Comparison of ENCODE assay signal across 9 mouse cellular contexts in the genomic region with DNA sequence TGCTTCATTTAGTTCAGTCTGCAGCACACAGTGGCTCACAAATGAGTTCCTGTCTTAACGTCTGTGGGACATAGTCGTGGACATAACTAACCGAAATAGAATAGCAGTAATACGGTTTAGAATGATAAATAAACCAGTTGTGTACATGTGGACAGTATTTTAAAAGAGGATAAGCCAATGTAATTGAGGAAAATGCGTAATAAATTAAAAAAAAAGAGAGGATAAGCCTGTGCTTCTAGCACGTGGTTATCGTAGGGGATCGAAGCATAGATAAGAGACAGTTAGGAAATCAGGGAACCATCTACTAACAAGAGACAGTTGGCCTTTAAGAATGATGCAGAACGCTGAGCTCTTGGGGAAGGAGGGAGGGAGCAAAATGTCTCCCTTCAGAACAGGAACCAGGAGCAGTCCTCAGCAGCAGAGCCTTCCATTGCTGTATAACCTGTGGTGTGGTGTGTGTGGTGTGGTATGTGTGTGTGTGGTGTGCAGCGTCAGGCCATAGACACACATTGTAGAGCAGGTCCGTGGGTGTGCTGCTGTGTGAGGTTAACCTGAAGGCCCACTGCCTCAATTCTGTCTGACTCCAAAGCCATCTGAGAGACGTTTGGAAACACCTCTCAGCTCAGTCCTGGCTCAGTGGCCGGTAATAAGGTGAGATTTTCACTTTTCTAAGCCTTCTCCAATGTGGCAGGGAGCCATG. TPM values are rescaled to one million over a fixed set of nuclear protein-coding genes. Genes with fewer than 3 reads are reported as not detected.
DNase-seq lines count a peak whose midpoint lies in the region; ATAC-seq and TF ChIP-seq lines count a peak whose summit lies in the region.
"Had no signal": no experiment of that assay in that cellular context is flagged by ENCODE, and none has a peak within 500 bp of the region (broad histone marks: within the 10 kb centered on the region; RNA-seq: fewer than 3 reads in every experiment).

No protein-coding gene starts in this region.

- ATAC-seq in hindbrain, embryonic 13.5 days (ENCODE audit: low FRiP score): no peak
- ATAC-seq in midbrain, embryonic 11.5 days (ENCODE audit: low FRiP score): no peak

- H3K27me3 ChIP-seq in heart, embryonic 10.5 days (ENCODE audit: insufficient read depth, poor library complexity, severe bottlenecking): no peaks in the 10 kb centered on the region
- no peaks in the 10 kb centered on the region for H3K27me3 ChIP-seq in MEL (ENCODE audit: control insufficient read depth in 1 of 2, insufficient read depth in 2 of 2, low read length in 2 of 2)
- H3K27me3 ChIP-seq in hindbrain, embryonic 13.5 days: no peaks in the 10 kb centered on the region
- H3K27me3 ChIP-seq in midbrain, embryonic 11.5 days (ENCODE audit: control insufficient read depth, insufficient read depth, low read length): no peaks in the 10 kb centered on the region

- WGBS in heart, embryonic 10.5 days: 44% methylated on average over 13 of the region's 13 CpGs
- WGBS in hindbrain, embryonic 13.5 days: 54% methylated on average over 13 of the region's 13 CpGs
- 61% methylated on average over 13 of the region's 13 CpGs for WGBS in midbrain, embryonic 11.5 days

- TF ChIP-seq EP300 in MEL (IDR thresholded peaks at IDR 0.05; ENCODE audit: low read depth in 1 of 2, low read length in 2 of 2): no peak

- TF ChIP-seq POLR2A in MEL (IDR thresholded peaks at IDR 0.05; ENCODE audit: control insufficient read depth in 1 of 2, insufficient read depth in 1 of 2, low read depth in 1 of 2, low read length in 2 of 2, poor library complexity in 1 of 2): no peak

- DNase-seq in heart, embryonic 10.5 days (ENCODE audit: low spot score): no peak
- DNase-seq in heart, adult 11 months: no peak
- DNase-seq in MEL (ENCODE audit: low read depth, low spot score): peak; percentile 36
- DNase-seq in midbrain, embryonic 11.5 days (ENCODE audit: low spot score, missing footprints): no peak
- no peak for DNase-seq in thymus, postnatal 14 days
- no peak for DNase-seq in layer of hippocampus, postnatal 25 days (ENCODE audit: extremely low spot score in 1 of 2, low spot score in 1 of 2)
- DNase-seq in ovary, postnatal 36 days (ENCODE audit: low spot score): no peak
- DNase-seq: cerebellum, adult 9-10 months had no signal

- peak overlapping the region; percentile 10; the same call in 1 of the 2 replicates for H3K9ac ChIP-seq in MEL (ENCODE audit: control insufficient read depth, low read depth, low read length, poor library complexity, severe bottlenecking)
- H3K9ac ChIP-seq in hindbrain, embryonic 13.5 days: 0 out of 2 replicates have a peak overlapping the region, but pooled peaks have one; percentile 56
- peak overlapping the region; percentile 11; the same call in 1 of the 2 replicates for H3K9ac ChIP-seq in midbrain, embryonic 11.5 days (ENCODE audit: low read length)

- TF ChIP-seq RAD21 in MEL (IDR thresholded peaks at IDR 0.05; ENCODE audit: low read depth, low read length): no peak

- peak overlapping the region; percentile 93 for H3K27ac ChIP-seq in heart, embryonic 10.5 days
- H3K27ac ChIP-seq in MEL (ENCODE audit: control insufficient read depth, low read depth, low read length): peak overlapping the region; percentile 40
- H3K27ac ChIP-seq in hindbrain, embryonic 13.5 days: peak overlapping the region; percentile 82
- H3K27ac ChIP-seq in midbrain, embryonic 11.5 days (ENCODE audit: low read depth, low read length): peak overlapping the region; percentile 73

- no peaks in the 10 kb centered on the region for H3K79me2 ChIP-seq in MEL (ENCODE audit: control insufficient read depth, insufficient read depth, low read length, poor library complexity)

- no peaks in the 10 kb centered on the region for H3K36me3 ChIP-seq in heart, embryonic 10.5 days
- peaks cover 0 to 18% of the 10 kb centered on the region in 2 experiments; a peak in 2 of 4 replicates for H3K36me3 ChIP-seq in MEL (ENCODE audit: control insufficient read depth in 1 of 2, insufficient read depth in 2 of 2, low read length in 2 of 2)
- H3K36me3 ChIP-seq in hindbrain, embryonic 13.5 days: no peaks in the 10 kb centered on the region
- H3K36me3 ChIP-seq in midbrain, embryonic 11.5 days (ENCODE audit: control insufficient read depth, insufficient read depth, low read length): no peaks in the 10 kb centered on the region

- peak overlapping the region; percentile 43 for H3K4me3 ChIP-seq in heart, embryonic 10.5 days
- H3K4me3 ChIP-seq in MEL (ENCODE audit: control insufficient read depth in 1 of 2, insufficient read depth in 1 of 2, low read depth in 2 of 2, low read length in 2 of 2): no peak overlapping the region; a peak in 1 of 4 replicates
- no peak overlapping the region for H3K4me3 ChIP-seq in hindbrain, embryonic 13.5 days
- no peak overlapping the region for H3K4me3 ChIP-seq in midbrain, embryonic 11.5 days (ENCODE audit: low read depth, low read length)

- no peak for TF ChIP-seq CTCF in MEL (IDR thresholded peaks at IDR 0.05 in 2 of 3, conservative IDR thresholded peaks at IDR 0.05 in 1 of 3; ENCODE audit: control insufficient read depth in 1 of 3, insufficient read depth in 1 of 3, low read depth in 2 of 3, low read length in 3 of 3, poor library complexity in 1 of 3, severe bottlenecking in 1 of 3)

- peaks cover 85% of the 10 kb centered on the region for H3K4me1 ChIP-seq in heart, embryonic 10.5 days
- H3K4me1 ChIP-seq in MEL (ENCODE audit: control insufficient read depth in 1 of 2, insufficient read depth in 2 of 2, low read length in 2 of 2): peaks cover 0 to 25% of the 10 kb centered on the region in 2 experiments; a peak in 3 of 4 replicates
- peaks cover 69% of the 10 kb centered on the region for H3K4me1 ChIP-seq in hindbrain, embryonic 13.5 days (replicated peaks)
- peaks cover 43% of the 10 kb centered on the region for H3K4me1 ChIP-seq in midbrain, embryonic 11.5 days (ENCODE audit: control insufficient read depth, insufficient read depth, low read length)

- H3K4me2 ChIP-seq in hindbrain, embryonic 13.5 days: no peak overlapping the region
- no peak overlapping the region for H3K4me2 ChIP-seq in midbrain, embryonic 11.5 days

- no peaks in the 10 kb centered on the region for H3K9me3 ChIP-seq in heart, embryonic 10.5 days
- H3K9me3 ChIP-seq in MEL (replicated peaks; ENCODE audit: insufficient read depth, low read length): no peaks in the 10 kb centered on the region
- H3K9me3 ChIP-seq in hindbrain, embryonic 13.5 days: no peaks in the 10 kb centered on the region
- H3K9me3 ChIP-seq in midbrain, embryonic 11.5 days (ENCODE audit: control insufficient read depth, low read length): no peaks in the 10 kb centered on the region

TF ChIP-seq in MEL, 35 proteins besides CTCF, POLR2A, EP300 and RAD21:
- TF ChIP-seq MAFK (IDR thresholded peaks at IDR 0.05; ENCODE audit: borderline replicate concordance, low read depth, low read length) (no peak), TBP (IDR thresholded peaks at IDR 0.05; ENCODE audit: low read depth, low read length) (no peak), GABPA (IDR thresholded peaks at IDR 0.05; ENCODE audit: low read depth, low read length) (no peak)

RNA-seq across cellular contexts. Expression of a gene that starts 31.9 kb away (rescaled TPM):
- polyA plus RNA-seq in heart, embryonic 10.5 days (2016; fragmentation: Nextera tagmentation; extraction: Ambion mirVana): 0.10 and 0.13 TPM in 2 replicates
- total RNA-seq in MEL (2012; rRNA removed): not detected in 2 replicates
- not detected for polyA plus RNA-seq in MEL (2012; ENCODE audit: insufficient read depth in 1 of 2, insufficient read length in 2 of 2, low read depth in 1 of 2, low replicate concordance in 2 of 2, missing spikeins in 1 of 2)
- polyA plus RNA-seq in hindbrain, embryonic 13.5 days (2015; fragmentation: Nextera tagmentation; extraction: Ambion mirVana): 0.12 and 0.23 TPM in 2 replicates
- polyA plus RNA-seq in midbrain, embryonic 11.5 days (2014; fragmentation: Nextera tagmentation; extraction: Ambion mirVana): not detected in 2 replicates
- under 1 TPM; 0.31 to 0.42 TPM for total RNA-seq in layer of hippocampus, postnatal 25 days (2021)

RNA-seq across cellular contexts. Expression of a gene that starts 48.4 kb away (rescaled TPM):
- 24.7 and 24.9 TPM in 2 replicates for polyA plus RNA-seq in heart, embryonic 10.5 days (2016; fragmentation: Nextera tagmentation; extraction: Ambion mirVana)
- total RNA-seq in MEL (2012; rRNA removed): 19.1 and 21.1 TPM in 2 replicates
- polyA plus RNA-seq in MEL (2012; ENCODE audit: insufficient read depth in 1 of 2, insufficient read length in 2 of 2, low read depth in 1 of 2, low replicate concordance in 2 of 2, missing spikeins in 1 of 2): 10 to 100 TPM in 1 of 2 experiments, not detected in 1; 26.4 TPM
- 16.4 and 17.5 TPM in 2 replicates for polyA plus RNA-seq in hindbrain, embryonic 13.5 days (2015; fragmentation: Nextera tagmentation; extraction: Ambion mirVana)
- 26.6 and 26.7 TPM in 2 replicates for polyA plus RNA-seq in midbrain, embryonic 11.5 days (2014; fragmentation: Nextera tagmentation; extraction: Ambion mirVana)
- 10 to 100 TPM; 30.1 to 31.9 TPM for total RNA-seq in layer of hippocampus, postnatal 25 days (2021)

Comparison
In these comparisons a context has a peak if more than half of its experiments do, and no peak if none do; other contexts are left out.
1. H3K27ac ChIP-seq: peak in every context shown above with its lines; median percentile 93 in heart, embryonic 10.5 days; 82 in hindbrain, embryonic 13.5 days; 73 in midbrain, embryonic 11.5 days; 40 in MEL.